Mouse (Mus musculus): ENCODE results near the gene Gfod2. TPM values are rescaled to one million over a fixed set of nuclear protein-coding genes. Genes with fewer than 3 reads are reported as not detected.

The Gfod2 gene
- polyA plus RNA-seq, 1 experiment, result 6.4 TPM

DNA sequence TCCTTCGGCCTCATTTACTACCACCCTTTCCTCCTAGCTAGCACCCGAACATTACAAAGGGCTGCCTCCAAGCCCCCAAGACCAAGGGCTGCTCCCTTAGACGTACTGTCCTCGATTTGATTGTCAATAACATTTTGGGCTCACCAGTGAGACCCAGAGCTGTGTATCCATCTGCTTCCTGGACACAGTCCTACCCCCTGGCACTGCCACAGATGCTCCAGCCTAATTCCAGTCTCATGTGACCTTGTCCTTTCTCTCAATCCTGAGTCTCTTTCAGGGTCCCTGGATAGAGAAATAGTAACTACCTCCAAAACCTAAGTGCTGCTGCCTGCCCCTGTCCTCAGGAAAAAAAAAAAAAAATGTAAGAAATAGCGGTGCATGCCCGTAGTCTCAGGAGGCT lies 53.5 kb downstream of the Gfod2 start:
- no peaks in the 10 kb centered on the region for H3K4me1 ChIP-seq (ENCODE audit: control insufficient read depth, insufficient read depth, low read length)

DNA sequence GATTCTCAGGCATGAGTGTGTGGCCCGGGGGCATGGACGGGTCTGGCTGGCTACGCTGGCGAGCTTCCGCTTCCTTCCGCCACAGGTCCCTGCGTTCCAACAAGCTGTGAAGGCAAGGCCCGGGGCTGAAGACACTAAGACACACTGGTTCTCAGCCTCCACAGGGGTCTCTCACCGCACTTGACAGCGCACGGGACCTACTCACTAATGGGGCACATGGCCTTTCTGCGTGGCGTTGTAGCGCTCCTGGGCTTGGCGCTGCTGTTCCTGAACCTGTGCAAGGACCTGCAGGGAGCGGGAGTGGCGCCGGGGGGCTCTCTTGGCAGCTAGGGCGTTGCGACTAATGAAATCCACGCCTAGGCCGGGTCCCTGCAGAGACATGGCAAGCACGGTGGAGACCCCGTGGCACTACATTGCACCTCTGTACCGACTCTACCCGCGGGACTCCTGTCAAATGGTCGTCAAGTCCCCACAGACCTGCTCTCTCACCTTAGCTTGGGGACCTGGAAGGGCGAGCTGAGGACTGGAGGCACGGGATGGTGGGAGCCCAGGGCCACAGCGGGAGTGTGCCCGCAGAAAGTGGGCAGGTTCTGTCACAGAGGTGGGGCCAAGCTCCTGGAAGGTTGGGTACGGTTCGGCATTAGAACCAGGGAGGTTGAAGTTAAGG lies 54.2 kb downstream of the Gfod2 start:
- TF ChIP-seq POLR2A (IDR thresholded peaks at IDR 0.05; ENCODE audit: insufficient read depth, low read length) (no peak), CTCF (IDR thresholded peaks at IDR 0.05; ENCODE audit: low read depth, low read length) (no peak), EP300 (IDR thresholded peaks at IDR 0.05; ENCODE audit: insufficient read depth, low read depth, low read length) (no peak)
- Histone ChIP-seq H3K4me3 (ENCODE audit: low read depth, low read length) (no peak overlapping the region), H3K4me1 (ENCODE audit: control insufficient read depth, insufficient read depth, low read length) (no peaks in the 10 kb centered on the region)

More for the DNA sequence above, 53.5 kb downstream of the Gfod2 start:
- Histone ChIP-seq H3K36me3 (ENCODE audit: control insufficient read depth, insufficient read depth, low read length, poor library complexity, severe bottlenecking) (peaks cover 11% of the 10 kb centered on the region), H3K27ac (ENCODE audit: insufficient read depth, low read length) (no peak overlapping the region), H3K9ac (ENCODE audit: low read depth, poor library complexity, severe bottlenecking) (no peak overlapping the region), H3K9me3 (replicated peaks; ENCODE audit: control insufficient read depth, insufficient read depth, low read length, poor library complexity, severe bottlenecking) (no peaks in the 10 kb centered on the region), H3K4me3 (ENCODE audit: low read depth, low read length) (no peak overlapping the region), H3K27me3 (ENCODE audit: control insufficient read depth, insufficient read depth, low read length, poor library complexity, severe bottlenecking) (no peaks in the 10 kb centered on the region)
- TF ChIP-seq POLR2A (IDR thresholded peaks at IDR 0.05; ENCODE audit: insufficient read depth, low read length), result no peak
- no peak for TF ChIP-seq CTCF (IDR thresholded peaks at IDR 0.05; ENCODE audit: low read depth, low read length)
- TF ChIP-seq EP300 (IDR thresholded peaks at IDR 0.05; ENCODE audit: insufficient read depth, low read depth, low read length), result no peak

DNA sequence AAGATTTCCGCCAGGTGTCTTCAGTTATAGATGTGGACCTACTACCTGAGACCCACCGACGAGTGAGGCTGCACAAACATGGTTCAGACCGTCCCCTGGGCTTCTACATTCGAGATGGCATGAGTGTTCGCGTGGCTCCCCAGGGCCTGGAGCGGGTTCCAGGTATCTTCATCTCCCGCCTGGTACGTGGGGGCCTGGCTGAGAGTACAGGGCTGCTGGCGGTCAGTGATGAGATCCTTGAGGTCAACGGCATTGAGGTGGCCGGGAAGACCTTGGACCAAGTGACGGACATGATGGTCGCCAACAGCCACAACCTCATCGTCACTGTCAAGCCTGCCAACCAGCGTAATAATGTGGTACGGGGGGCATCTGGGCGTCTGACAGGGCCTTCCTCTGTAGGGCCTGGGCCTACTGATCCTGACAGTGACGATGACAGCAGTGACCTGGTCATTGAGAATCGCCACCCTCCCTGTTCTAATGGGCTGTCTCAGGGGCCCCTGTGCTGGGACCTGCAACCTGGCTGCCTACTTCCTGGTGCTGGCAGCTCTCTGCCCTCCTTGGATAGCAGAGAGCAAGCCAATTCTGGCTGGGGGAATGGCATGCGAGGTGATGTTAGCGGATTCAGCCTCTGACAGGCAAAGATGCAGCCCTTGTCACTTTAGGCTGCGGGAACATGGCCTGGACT lies 55.6 kb downstream of the Gfod2 start:
- Histone ChIP-seq H3K36me3 (ENCODE audit: control insufficient read depth, insufficient read depth, low read length, poor library complexity, severe bottlenecking) (peaks cover 17% of the 10 kb centered on the region), H3K27ac (ENCODE audit: insufficient read depth, low read length) (no peak overlapping the region), H3K9ac (ENCODE audit: low read depth, poor library complexity, severe bottlenecking) (no peak overlapping the region), H3K4me1 (ENCODE audit: control insufficient read depth, insufficient read depth, low read length) (no peaks in the 10 kb centered on the region), H3K4me3 (ENCODE audit: low read depth, low read length) (no peak overlapping the region), H3K27me3 (ENCODE audit: control insufficient read depth, insufficient read depth, low read length, poor library complexity, severe bottlenecking) (no peaks in the 10 kb centered on the region), H3K9me3 (replicated peaks; ENCODE audit: control insufficient read depth, insufficient read depth, low read length, poor library complexity, severe bottlenecking) (no peaks in the 10 kb centered on the region)
- TF ChIP-seq POLR2A (IDR thresholded peaks at IDR 0.05; ENCODE audit: insufficient read depth, low read length) (no peak), EP300 (IDR thresholded peaks at IDR 0.05; ENCODE audit: insufficient read depth, low read depth, low read length) (no peak), CTCF (IDR thresholded peaks at IDR 0.05; ENCODE audit: low read depth, low read length) (no peak)

More for the DNA sequence above, 54.2 kb downstream of the Gfod2 start:
- no peaks in the 10 kb centered on the region for H3K27me3 ChIP-seq (ENCODE audit: control insufficient read depth, insufficient read depth, low read length, poor library complexity, severe bottlenecking)
- H3K9ac ChIP-seq (ENCODE audit: low read depth, poor library complexity, severe bottlenecking), result no peak overlapping the region
- no peaks in the 10 kb centered on the region for H3K9me3 ChIP-seq (replicated peaks; ENCODE audit: control insufficient read depth, insufficient read depth, low read length, poor library complexity, severe bottlenecking)
- peaks cover 11% of the 10 kb centered on the region for H3K36me3 ChIP-seq (ENCODE audit: control insufficient read depth, insufficient read depth, low read length, poor library complexity, severe bottlenecking)
- no peak overlapping the region for H3K27ac ChIP-seq (ENCODE audit: insufficient read depth, low read length)

DNA sequence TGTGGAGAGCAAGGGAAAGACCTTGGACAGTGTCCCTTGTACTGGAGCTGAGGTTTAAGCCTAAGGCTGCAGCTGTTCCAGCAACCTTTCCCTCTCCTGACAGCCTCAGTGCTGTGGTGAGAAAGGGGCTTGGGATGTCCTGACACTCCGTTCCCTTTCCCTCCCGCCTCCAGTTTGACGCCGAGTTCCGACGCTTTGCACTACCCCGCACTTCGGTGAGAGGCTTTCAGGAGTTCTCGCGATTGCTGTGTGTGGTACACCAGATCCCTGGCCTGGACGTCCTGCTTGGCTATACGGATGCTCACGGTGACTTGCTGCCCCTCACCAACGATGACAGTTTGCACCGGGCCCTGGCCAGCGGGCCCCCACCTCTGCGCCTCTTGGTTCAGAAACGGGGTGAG lies 56.5 kb downstream of the Gfod2 start:
- no peak for TF ChIP-seq EP300 (IDR thresholded peaks at IDR 0.05; ENCODE audit: insufficient read depth, low read depth, low read length)
- TF ChIP-seq CTCF (IDR thresholded peaks at IDR 0.05; ENCODE audit: low read depth, low read length), result no peak
- no peak for TF ChIP-seq POLR2A (IDR thresholded peaks at IDR 0.05; ENCODE audit: insufficient read depth, low read length)
- Histone ChIP-seq H3K4me1 (ENCODE audit: control insufficient read depth, insufficient read depth, low read length) (no peaks in the 10 kb centered on the region), H3K36me3 (ENCODE audit: control insufficient read depth, insufficient read depth, low read length, poor library complexity, severe bottlenecking) (peaks cover 17% of the 10 kb centered on the region), H3K27me3 (ENCODE audit: control insufficient read depth, insufficient read depth, low read length, poor library complexity, severe bottlenecking) (no peaks in the 10 kb centered on the region), H3K9ac (ENCODE audit: low read depth, poor library complexity, severe bottlenecking) (peak overlapping the region; percentile 64), H3K27ac (ENCODE audit: insufficient read depth, low read length) (no peak overlapping the region), H3K9me3 (replicated peaks; ENCODE audit: control insufficient read depth, insufficient read depth, low read length, poor library complexity, severe bottlenecking) (no peaks in the 10 kb centered on the region), H3K4me3 (ENCODE audit: low read depth, low read length) (peak overlapping the region; percentile 65)

DNA sequence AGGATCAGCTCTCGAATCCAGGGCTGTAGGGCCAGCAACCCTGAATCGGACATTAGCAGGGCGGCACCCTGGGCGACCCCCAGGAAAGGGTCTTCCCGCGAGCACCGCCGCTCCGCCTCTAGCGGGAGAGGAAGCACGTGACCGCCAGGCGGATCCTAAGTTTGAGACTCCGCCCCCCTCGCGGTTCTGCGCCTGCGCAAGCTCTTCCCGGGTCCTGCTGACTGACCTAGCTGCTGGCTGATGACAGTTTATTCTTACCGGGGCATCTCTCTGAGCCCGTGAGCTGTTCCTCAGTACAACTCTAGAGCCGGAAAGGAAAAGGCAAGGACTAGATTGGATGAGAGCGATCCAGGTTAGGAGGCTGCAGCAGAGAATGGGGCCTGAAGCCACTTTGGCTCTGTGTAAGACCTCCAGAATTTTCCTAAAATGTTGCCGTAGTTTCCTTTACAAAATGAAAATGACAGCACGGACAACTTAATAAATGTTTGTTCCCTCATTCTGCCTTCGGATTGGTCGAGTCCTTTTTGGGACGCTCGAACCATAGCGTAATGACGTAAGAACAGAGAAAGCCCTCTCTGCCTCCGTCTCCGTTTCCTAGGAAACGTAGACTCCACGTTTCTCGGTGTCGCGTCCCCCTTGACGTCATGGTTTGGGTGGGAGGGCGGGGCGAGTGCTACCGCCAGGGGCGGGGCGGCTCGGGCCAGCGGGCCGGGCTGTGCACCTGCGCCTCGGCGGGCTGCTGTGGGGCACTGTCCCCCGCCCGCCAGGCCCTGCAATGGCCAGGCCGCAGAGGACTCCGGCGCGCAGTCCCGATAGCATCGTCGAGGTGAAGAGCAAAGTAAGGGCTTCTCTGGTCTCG lies 57.3 kb downstream of the Gfod2 start, which contains the start of the genes Acd and Pard6a:
TSS of gene Acd (minus strand) at position 137 of the 859 bp plus-strand sequence.
TSS of gene Pard6a (plus strand) at position 183 of the 859 bp plus-strand sequence.
- TF ChIP-seq CTCF (IDR thresholded peaks at IDR 0.05; ENCODE audit: low read depth, low read length) (no peak), POLR2A (IDR thresholded peaks at IDR 0.05; ENCODE audit: insufficient read depth, low read length) (no peak), EP300 (IDR thresholded peaks at IDR 0.05; ENCODE audit: insufficient read depth, low read depth, low read length) (no peak)
- H3K4me3 ChIP-seq (ENCODE audit: low read depth, low read length), result peak within 1 kb of the TSS; percentile 76
- no peaks in the 10 kb centered on the region for H3K9me3 ChIP-seq (replicated peaks; ENCODE audit: control insufficient read depth, insufficient read depth, low read length, poor library complexity, severe bottlenecking)
- no peaks in the 10 kb centered on the region for H3K27me3 ChIP-seq (ENCODE audit: control insufficient read depth, insufficient read depth, low read length, poor library complexity, severe bottlenecking)
- peak within 1 kb of the TSS; percentile 82 for H3K27ac ChIP-seq (ENCODE audit: insufficient read depth, low read length)
- H3K9ac ChIP-seq (ENCODE audit: low read depth, poor library complexity, severe bottlenecking), result peak within 1 kb of the TSS; percentile 64
- H3K4me1 ChIP-seq (ENCODE audit: control insufficient read depth, insufficient read depth, low read length), result no peaks in the 10 kb centered on the region
- peaks cover 17% of the 10 kb centered on the region for H3K36me3 ChIP-seq (ENCODE audit: control insufficient read depth, insufficient read depth, low read length, poor library complexity, severe bottlenecking)

Data from ES-Bruce4 (cell line).